Mouse (Mus musculus) heart, adult 9 months (tissue): ENCODE measurements around the gene Samd14.

Source experiments
- DNase-seq, 2 experiments: peaks; one replicate each; pipeline ENCODE4 v3.0.0; 2022; ENCODE audit warnings: low spot score in 2 of 2

The Samd14 gene

DNA sequence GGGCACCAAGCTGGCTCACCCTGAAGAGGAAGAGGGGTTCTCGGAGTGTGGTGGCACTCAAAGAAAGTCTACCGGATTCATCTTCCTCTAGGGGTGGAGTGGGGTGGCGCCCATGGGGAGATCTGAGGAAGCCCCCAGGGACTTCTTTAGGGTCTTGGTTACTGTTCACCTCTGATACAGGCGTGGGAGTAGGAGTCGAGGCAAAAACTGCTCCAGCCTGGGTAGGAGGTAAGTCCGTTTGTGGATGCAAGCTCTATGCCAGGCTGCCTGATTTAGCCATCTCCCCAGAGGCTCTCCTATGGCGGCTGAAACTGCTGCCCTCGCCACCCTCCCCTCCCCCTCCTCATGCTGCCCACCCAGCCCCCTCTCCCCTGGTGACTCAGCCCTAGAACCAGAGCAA lies 62.5 kb downstream of the Samd14 start:
- no peak for DNase-seq

GRCm38 (mm10) chr11:95072804-95073203 lies 63.1 kb downstream of the Samd14 start:
- no peak for DNase-seq

- DNase-seq: no peak
These were observed 64.2 kb downstream of the Samd14 start for GRCm38 (mm10) chr11:95073835-95074234.

DNA sequence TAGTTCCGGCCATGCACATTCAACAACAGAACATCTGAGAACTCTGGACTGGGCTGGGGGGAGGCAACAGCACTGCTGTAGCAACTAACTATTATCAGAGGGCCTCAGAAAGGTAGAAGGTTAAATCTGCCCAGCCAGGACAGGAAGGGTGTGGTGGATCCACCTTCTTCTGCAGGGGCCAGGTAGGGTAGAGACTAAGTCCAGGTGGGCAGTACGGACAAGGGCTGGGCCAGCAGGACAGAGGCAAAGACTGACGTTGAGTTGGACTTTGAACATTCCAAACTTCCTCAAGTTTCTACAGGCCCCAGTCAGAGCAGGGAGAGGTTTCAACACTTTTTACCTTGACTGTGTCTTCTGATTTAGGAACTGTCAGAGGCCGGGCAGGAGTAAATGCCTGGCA lies 65.0 kb downstream of the Samd14 start:
- DNase-seq: no peak

GRCm38 (mm10) chr11:95075197-95076040 lies 65.7 kb downstream of the Samd14 start:
- no peak for DNase-seq
